Mouse (Mus musculus) cerebral cortex, adult 2 months (tissue): ENCODE results near the gene Atp8a1.

Experiments
- WGBS: fragments of 180-500 bp; shearing (Covaris S2); methylation state at CpG from one replicate; pipeline ENCODE4 v1.1.7; 2018; 5-methylcytosine and 5-hydroxymethylcytosine counted together

Atp8a1 gene

DNA sequence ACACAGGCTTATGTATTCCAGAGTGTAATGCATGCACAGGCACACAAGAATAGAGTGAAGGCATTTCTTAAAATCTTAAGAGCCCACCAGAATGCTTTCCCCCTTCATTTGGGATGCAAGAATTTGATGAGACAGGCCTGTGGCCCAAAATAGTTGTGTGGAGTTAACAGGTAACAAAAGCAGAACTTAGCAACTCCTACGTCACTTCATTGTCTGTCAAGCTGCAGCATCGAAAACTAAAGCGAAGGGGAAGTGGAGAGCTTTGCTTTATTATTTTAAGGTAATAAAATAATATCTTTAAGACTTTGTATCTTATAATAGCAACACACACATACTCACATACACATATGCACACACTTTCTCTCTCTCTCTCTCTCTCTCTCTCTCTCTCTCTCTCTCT is 20.3 kb downstream of the Atp8a1 start:
- 75% methylated on average over 3 of the region's 3 CpGs for WGBS

DNA sequence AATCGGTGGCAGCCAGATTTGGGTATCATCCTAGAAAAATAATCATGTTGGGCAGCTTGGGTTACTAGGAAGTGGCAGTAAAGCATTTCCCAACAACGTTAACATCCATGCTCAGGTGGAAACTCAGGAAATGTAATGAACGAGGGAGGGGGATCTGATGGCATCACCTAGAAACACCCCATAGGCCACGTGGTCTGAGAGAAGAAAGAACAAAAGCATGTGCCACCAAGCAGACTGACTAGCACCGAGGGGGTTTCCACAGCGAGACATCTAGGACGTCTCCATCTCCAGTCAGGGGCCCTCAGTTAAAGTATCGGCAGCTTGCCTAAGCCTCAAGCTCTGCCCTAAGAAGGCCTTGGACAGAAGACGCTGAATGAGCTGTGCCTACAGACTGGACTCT is 21.0 kb downstream of the Atp8a1 start:
- 74% methylated on average over 9 of the region's 9 CpGs for WGBS

DNA sequence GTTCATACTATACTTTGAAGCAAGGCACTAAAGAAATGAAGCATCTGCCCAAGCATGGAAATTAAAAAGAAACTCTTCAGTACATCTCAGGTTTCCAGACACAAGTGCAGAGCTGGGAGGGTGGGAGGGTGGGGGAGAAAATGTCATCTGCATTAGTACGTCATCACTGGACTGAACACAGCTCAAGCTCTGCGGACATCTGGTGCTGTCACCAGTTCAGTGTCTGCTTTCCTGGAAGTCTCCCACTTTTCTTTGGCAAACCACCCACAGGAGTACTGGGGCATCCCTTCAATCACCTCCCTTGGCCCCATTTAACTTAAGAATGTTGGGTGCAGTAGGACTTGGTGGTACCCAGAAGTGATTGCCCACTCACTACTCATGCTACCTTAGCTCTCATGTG is 22.6 kb downstream of the Atp8a1 start:
- WGBS: 21% methylated on average over 2 of the region's 2 CpGs

- WGBS: 56% methylated on average over 5 of the region's 5 CpGs
Observed at GRCm38 (mm10) chr5:67823771-67824170, 23.5 kb downstream of the Atp8a1 start.

GRCm38 (mm10) chr5:67822619-67823018 is 24.6 kb downstream of the Atp8a1 start:
- WGBS: 79% methylated on average over 6 of the region's 6 CpGs

DNA sequence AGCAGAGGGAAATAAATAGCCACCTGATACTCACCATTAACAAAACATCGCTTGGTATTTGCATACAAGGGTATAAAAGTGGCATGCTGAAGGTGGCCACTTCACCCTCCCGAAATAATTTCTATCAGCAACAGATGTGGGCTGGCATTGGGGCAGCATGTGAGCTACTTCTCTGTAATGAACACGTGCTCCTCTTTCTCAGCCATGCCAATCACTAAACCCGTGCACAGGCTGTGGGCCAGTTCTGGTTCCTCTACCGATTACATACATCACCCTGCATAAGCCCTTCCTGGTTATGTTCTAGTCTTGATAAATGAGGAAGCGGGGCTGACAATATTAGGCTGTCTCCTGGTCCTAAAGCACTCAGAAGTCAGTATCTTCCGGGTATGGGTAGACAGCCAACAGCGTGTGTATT is 25.2 kb downstream of the Atp8a1 start:
- WGBS: 44% methylated on average over 8 of the region's 8 CpGs

- WGBS: 86% methylated on average over 2 of the region's 2 CpGs
Observed at GRCm38 (mm10) chr5:67821185-67821584, 26.0 kb downstream of the Atp8a1 start.

- 38% methylated on average over 5 of the region's 5 CpGs for WGBS
Observed at GRCm38 (mm10) chr5:67819451-67819850, 27.8 kb downstream of the Atp8a1 start.

GRCm38 (mm10) chr5:67815572-67816325 is 31.5 kb downstream of the Atp8a1 start:
- WGBS: 37% methylated on average over 16 of the region's 16 CpGs

- WGBS: 70% methylated on average over 8 of the region's 8 CpGs
Observed at GRCm38 (mm10) chr5:67815060-67815459, 32.2 kb downstream of the Atp8a1 start.

DNA sequence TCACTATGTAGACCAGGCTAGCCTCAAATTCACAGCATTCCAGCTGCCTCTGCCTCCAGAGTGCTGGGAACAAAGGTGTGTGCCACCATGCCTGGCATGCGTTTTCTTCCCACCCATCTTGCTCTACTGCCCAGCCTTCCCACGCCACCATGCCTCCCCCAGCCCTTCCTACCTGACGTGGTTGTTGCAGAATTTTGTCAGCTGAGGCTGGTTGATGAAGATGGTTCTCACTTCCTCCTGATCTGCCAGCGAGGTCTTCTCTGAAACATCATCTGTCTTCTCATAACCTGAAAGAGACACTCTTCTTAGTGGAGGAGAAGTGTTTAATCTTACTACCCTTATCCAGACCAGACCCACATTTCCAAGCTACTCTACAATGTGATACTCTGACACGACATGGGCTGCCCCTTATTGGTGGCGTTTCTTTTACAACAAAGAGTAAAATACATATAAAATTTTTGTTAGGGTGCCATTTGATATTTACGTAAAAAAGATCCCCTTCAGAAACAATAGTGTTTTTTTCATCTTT is 32.7 kb downstream of the Atp8a1 start:
- WGBS: 79% methylated on average over 7 of the region's 7 CpGs

- WGBS: 94% methylated on average over 5 of the region's 5 CpGs
Observed at GRCm38 (mm10) chr5:67813334-67813733, 33.9 kb downstream of the Atp8a1 start.

GRCm38 (mm10) chr5:67802174-67803030 is 44.8 kb downstream of the Atp8a1 start:
- 52% methylated on average over 17 of the region's 17 CpGs for WGBS

DNA sequence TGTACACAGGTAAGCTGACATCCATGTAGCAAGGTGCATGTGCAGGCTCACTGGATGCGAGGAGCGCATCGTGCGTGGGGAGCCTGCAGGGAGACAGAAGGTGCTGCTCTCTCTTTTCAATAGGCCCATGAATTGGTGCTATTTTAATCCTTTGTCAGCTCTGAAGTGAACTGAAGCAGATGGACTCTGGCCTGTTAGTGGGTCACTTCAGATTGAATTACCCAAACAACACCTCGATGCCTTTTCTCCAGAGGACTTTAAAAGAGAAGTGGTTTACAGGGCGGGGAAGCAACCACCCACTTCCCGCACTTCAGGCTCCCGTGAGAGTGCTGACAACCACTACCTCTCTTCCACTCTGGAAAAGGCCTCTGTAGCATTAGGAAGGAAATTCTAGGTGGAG is 46.4 kb downstream of the Atp8a1 start:
- 50% methylated on average over 8 of the region's 8 CpGs for WGBS

DNA sequence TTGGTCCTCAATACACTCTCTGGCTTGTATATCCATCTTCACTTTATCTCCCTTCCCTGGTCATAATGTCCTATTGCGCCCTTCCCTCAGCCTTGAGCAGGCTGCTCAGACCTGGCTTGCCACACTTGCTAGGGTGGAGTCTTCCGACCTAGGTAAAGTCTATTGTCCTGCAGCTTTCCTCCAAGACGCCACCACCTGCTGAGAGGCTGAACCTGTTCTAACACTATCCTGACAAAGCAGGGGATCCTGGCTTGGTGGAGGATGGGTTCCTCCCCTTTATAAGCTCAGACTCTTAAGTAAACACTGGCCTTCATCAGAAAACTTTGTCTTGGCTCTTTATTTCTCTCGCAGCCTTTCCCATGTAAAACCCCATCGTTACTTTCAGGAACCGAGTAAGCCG is 47.4 kb downstream of the Atp8a1 start:
- 85% methylated on average over 7 of the region's 7 CpGs for WGBS

DNA sequence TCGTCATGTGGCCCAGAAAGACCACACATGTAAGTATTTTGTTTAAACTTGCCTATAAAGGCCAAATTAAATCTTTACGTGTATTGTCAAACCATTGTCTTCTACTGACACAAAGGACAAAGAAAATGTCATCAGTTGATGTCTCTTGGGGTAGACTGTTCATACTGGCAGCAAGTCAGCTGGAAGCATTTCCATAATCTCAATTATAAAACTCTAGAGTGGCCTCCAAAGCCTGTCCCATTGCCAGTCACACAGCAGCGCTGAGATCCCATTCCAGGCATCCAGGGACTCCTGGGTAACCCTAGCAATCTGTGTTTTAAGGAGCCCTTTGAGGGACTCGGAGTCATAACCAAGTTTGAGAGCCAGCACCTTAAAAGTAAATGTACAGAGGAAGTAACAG is 48.9 kb downstream of the Atp8a1 start:
- 55% methylated on average over 4 of the region's 4 CpGs for WGBS

DNA sequence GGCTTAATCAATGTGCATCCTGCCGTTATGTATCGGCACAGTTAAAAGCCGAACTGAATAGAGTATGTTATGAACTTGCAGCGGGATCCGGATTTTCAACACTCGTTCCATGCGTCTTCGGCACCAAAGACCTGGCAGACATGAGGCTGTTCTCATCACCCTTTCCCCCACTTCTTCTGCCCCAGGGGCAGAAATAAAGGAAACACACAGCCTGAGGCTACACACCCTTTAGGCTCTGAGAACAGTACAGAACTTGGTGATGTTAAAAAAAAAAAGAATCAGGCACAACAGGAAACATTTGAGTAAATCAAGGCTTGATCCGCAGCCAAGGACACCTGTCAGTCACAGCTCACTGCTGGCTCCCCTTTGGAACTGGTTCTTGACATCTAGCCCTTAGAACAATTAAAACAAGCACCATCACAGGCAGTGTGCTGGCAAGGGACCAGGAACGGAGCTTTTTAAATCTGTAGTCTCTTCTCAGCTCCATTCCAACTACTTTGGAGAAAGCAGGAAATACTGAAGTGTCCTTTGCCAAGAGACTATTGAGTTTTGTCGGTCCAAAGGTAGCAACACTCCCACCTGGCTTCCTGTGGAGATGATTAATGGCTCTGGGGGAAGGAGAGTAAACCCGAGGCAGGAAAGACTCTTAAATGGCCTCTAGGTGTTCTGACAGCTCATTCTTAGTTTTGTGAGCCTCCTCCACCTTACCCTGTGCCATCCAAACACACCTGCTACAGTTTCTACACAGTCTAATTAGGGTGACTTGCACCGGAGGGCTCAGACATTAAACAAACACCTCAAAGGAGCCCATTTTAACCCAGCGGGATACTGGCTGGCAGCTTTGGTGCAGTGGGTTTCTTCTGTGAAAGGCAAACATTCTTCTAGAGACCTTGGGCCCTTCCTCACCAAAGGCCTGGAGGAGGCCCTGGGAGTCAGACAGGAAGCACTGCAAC is 50.0 kb downstream of the Atp8a1 start:
- WGBS: 32% methylated on average over 14 of the region's 14 CpGs

GRCm38 (mm10) chr5:67794129-67794800 is 53.0 kb downstream of the Atp8a1 start:
- WGBS: 41% methylated on average over 10 of the region's 10 CpGs

DNA sequence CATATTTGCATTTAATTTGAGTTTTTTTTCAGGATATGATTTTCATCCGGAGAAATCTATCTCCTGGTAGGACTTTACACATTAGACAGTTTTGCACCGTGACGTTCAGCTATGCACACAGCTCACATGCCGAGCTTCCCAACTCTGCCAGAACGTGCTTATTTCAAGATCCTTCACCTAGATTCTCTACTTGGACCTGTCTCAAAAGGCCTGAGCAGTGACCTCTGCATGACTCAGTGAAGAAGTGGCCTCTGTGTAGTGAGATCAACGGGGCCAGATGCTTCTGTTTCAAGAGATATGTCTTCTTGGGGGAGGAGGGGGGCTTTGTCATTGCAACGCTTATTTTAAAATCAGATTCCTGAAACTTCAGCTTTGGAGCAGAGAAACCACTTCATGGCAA is 64.5 kb downstream of the Atp8a1 start:
- WGBS: 50% methylated on average over 7 of the region's 7 CpGs

- WGBS: 33% methylated on average over 8 of the region's 8 CpGs
Observed at GRCm38 (mm10) chr5:67778026-67778425, 69.2 kb downstream of the Atp8a1 start.

DNA sequence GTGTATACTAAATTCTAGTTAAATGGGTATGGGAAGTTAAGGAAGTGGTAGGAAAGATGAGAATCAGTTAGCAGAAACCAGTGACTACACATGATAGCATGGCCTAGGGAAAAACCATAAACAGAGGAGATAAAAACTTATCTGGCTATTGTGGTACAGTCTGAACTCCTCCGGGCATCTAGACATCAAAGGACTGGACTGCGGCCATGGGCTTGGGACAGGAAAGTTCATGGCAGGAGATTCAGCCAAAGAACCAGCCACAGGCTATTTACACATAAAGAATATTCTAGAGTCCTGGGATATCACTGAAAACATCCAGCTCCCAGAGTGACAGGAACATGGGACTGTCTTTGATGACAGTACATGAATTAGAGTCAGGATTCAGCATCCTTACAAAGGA is 73.0 kb downstream of the Atp8a1 start:
- WGBS: 76% methylated on average over 2 of the region's 2 CpGs
